9 mouse cellular contexts compared by ENCODE assay signal in genomic region chr8:94966578-94966977, GRCm38 (mm10). TPM values are rescaled to one million over a fixed set of nuclear protein-coding genes. Genes with fewer than 3 reads are reported as not detected.
A peak's percentile ranks its signal among the peaks of the same experiment; 100 is the strongest.
DNase-seq lines count a peak whose midpoint lies in the region; ATAC-seq and TF ChIP-seq lines count a peak whose summit lies in the region.
"Had no signal": no experiment of that assay in that cellular context is flagged by ENCODE, and none has a peak within 500 bp of the region (broad histone marks: within the 10 kb centered on the region; RNA-seq: fewer than 3 reads in every experiment).

No protein-coding gene starts in this region.

- in situ Hi-C loops in CH12.LX (cut with MboI; ENCODE audit: low pct_ligation_motif_present, low pct_unique_long_range_greater_than_20kb, low sequenced_read_pairs): no loop called here

- no peak overlapping the region for H3K4me2 ChIP-seq in heart, embryonic 12.5 days
- no peak overlapping the region; the same call in 1 of the 2 replicates for H3K4me2 ChIP-seq in CH12.LX (ENCODE audit: insufficient read depth, low read depth, poor library complexity, severe bottlenecking)
- H3K4me2 ChIP-seq: stomach, embryonic 15.5 days had no signal

- no peaks in the 10 kb centered on the region for H3K79me2 ChIP-seq in CH12.LX (replicated peaks; ENCODE audit: control insufficient read depth, extremely low read depth, insufficient read depth, poor library complexity, severe bottlenecking)

- no peaks in the 10 kb centered on the region for H3K9me3 ChIP-seq in heart, embryonic 12.5 days (replicated peaks)
- peaks cover 3% of the 10 kb centered on the region for H3K9me3 ChIP-seq in CH12.LX (replicated peaks; ENCODE audit: low read length)
- H3K9me3 ChIP-seq: stomach, embryonic 15.5 days had no signal

- peaks cover 13% of the 10 kb centered on the region for H3K4me1 ChIP-seq in heart, embryonic 12.5 days (replicated peaks)
- peaks cover 0 to 15% of the 10 kb centered on the region in 2 experiments; a peak in 1 of 4 replicates for H3K4me1 ChIP-seq in CH12.LX (ENCODE audit: control insufficient read depth in 1 of 2, insufficient read depth in 2 of 2)

- no peak overlapping the region for H3K4me3 ChIP-seq in heart, embryonic 12.5 days
- H3K4me3 ChIP-seq in CH12.LX (replicated peaks in 1 of 3; ENCODE audit: low read depth in 2 of 3, low read length in 2 of 3, poor library complexity in 1 of 3): no peak overlapping the region
- H3K4me3 ChIP-seq: stomach, embryonic 15.5 days had no signal

- no peak for ATAC-seq in heart, embryonic 12.5 days (ENCODE audit: insufficient number of reproducible peaks, low FRiP score)
- ATAC-seq in common myeloid progenitor, adult 5-6 weeks (replicated peaks; ENCODE audit: low read depth, poor library complexity, severe bottlenecking): peak; percentile 27; the same call in 1 of the 2 replicates
- 0 out of 2 replicates have a peak, but pooled peaks have one; percentile 65 for ATAC-seq in monocyte, adult 5-6 weeks (replicated peaks; ENCODE audit: insufficient number of reproducible peaks, low FRiP score, low TSS enrichment, poor library complexity, severe bottlenecking)

- TF ChIP-seq CTCF in CH12.LX (conservative IDR thresholded peaks at IDR 0.05 in 1 of 2, IDR thresholded peaks at IDR 0.05 in 1 of 2; ENCODE audit: low read depth in 2 of 2, low read length in 2 of 2): peak; percentile 79 to 81

- DNase-seq in heart, postnatal 4 days: peak; percentile 59
- DNase-seq in CH12.LX (ENCODE audit: extremely low read depth): peak; percentile 67
- peak; percentile 61 to 71 for DNase-seq in kidney, postnatal 25 days
- no peak for DNase-seq in Muller cell, postnatal 12 days (ENCODE audit: inconsistent ontology term)
- no peak for DNase-seq in heart, adult 11 months

- peak; percentile 16 for TF ChIP-seq RAD21 in CH12.LX (IDR thresholded peaks at IDR 0.05; ENCODE audit: low read depth, low read length)

- H3K9ac ChIP-seq in heart, embryonic 12.5 days: no peak overlapping the region
- no peak overlapping the region for H3K9ac ChIP-seq in CH12.LX (ENCODE audit: insufficient read depth, low read depth)
- H3K9ac ChIP-seq: stomach, embryonic 15.5 days had no signal

- no peaks in the 10 kb centered on the region for H3K36me3 ChIP-seq in heart, embryonic 12.5 days
- H3K36me3 ChIP-seq in CH12.LX (replicated peaks in 1 of 2; ENCODE audit: control insufficient read depth in 1 of 2, insufficient read depth in 1 of 2, low read length in 1 of 2): no peaks in the 10 kb centered on the region
- H3K36me3 ChIP-seq: stomach, embryonic 15.5 days had no signal

- no peaks in the 10 kb centered on the region for H3K27me3 ChIP-seq in heart, embryonic 12.5 days (replicated peaks)
- peaks cover 11% of the 10 kb centered on the region for H3K27me3 ChIP-seq in CH12.LX (replicated peaks)
- H3K27me3 ChIP-seq: stomach, embryonic 15.5 days had no signal

- no peak overlapping the region for H3K27ac ChIP-seq in heart, embryonic 12.5 days (ENCODE audit: poor library complexity, severe bottlenecking)
- no peak overlapping the region for H3K27ac ChIP-seq in CH12.LX (ENCODE audit: insufficient read depth, low read depth)
- H3K27ac ChIP-seq: stomach, embryonic 15.5 days had no signal

- no peak for TF ChIP-seq POLR2A in CH12.LX (IDR thresholded peaks at IDR 0.05; ENCODE audit: low read depth, low read length)

- dilution Hi-C loops in CH12.LX (cut with MboI; ENCODE audit: extremely low pct_ligation_motif_present, extremely low pct_unique_long_range_greater_than_20kb, low sequenced_read_pairs): no loop called here

- WGBS in heart, embryonic 12.5 days: 22% methylated on average over 7 of the region's 7 CpGs

- no peak for TF ChIP-seq EP300 in CH12.LX (IDR thresholded peaks at IDR 0.05; ENCODE audit: low read length)

TF ChIP-seq in CH12.LX, 34 proteins besides CTCF, POLR2A, EP300 and RAD21 (continues in another document):
- no peak for TF ChIP-seq BHLHE40 (IDR thresholded peaks at IDR 0.05; ENCODE audit: low read depth, low read length)
- no peak for TF ChIP-seq NRF1 (IDR thresholded peaks at IDR 0.05; ENCODE audit: low read depth, low read length)
- TF ChIP-seq MAZ (IDR thresholded peaks at IDR 0.05; ENCODE audit: low read depth, low read length): no peak
- TF ChIP-seq RCOR1 (conservative IDR thresholded peaks at IDR 0.05; ENCODE audit: low read depth, low read length): no peak
- TF ChIP-seq IRF4 (IDR thresholded peaks at IDR 0.05; ENCODE audit: low read depth, low read length): 0 out of 2 replicates have a peak, but pooled peaks have one; percentile 24
- no peak for TF ChIP-seq ETS1 (conservative IDR thresholded peaks at IDR 0.05; ENCODE audit: low read depth, low read length)
- no peak for TF ChIP-seq TCF12 (IDR thresholded peaks at IDR 0.05; ENCODE audit: low read depth, low read length)
- TF ChIP-seq GABPA (IDR thresholded peaks at IDR 0.05; ENCODE audit: insufficient replicate concordance, low read depth, low read length): no peak
- 0 out of 2 replicates have a peak, but pooled peaks have one; percentile 23 for TF ChIP-seq MAX (IDR thresholded peaks at IDR 0.05; ENCODE audit: low read length)
- TF ChIP-seq USF2 (conservative IDR thresholded peaks at IDR 0.05; ENCODE audit: low read depth, low read length): no peak
- no peak for TF ChIP-seq ZKSCAN1 (IDR thresholded peaks at IDR 0.05; ENCODE audit: borderline replicate concordance, low read depth, low read length)
- no peak for TF ChIP-seq E2F4 (IDR thresholded peaks at IDR 0.05; ENCODE audit: insufficient replicate concordance, low read depth, low read length)
- no peak for TF ChIP-seq USF1 (IDR thresholded peaks at IDR 0.05; ENCODE audit: low read depth, low read length)
- peak; percentile 26; the same call in 1 of the 2 replicates for TF ChIP-seq ELF1 (IDR thresholded peaks at IDR 0.05; ENCODE audit: low read depth, low read length)
- no peak for TF ChIP-seq MEF2A (IDR thresholded peaks at IDR 0.05; ENCODE audit: borderline replicate concordance, low read depth, low read length)
- TF ChIP-seq PAX5 (IDR thresholded peaks at IDR 0.05; ENCODE audit: low read length): no peak
- TF ChIP-seq NELFE (IDR thresholded peaks at IDR 0.05; ENCODE audit: low read depth, low read length): no peak
- no peak for TF ChIP-seq UBTF (IDR thresholded peaks at IDR 0.05; ENCODE audit: low read depth, low read length)
- TF ChIP-seq HCFC1 (IDR thresholded peaks at IDR 0.05; ENCODE audit: low read depth, low read length): peak; percentile 21; the same call in 1 of the 2 replicates
- no peak for TF ChIP-seq TBP (conservative IDR thresholded peaks at IDR 0.05; ENCODE audit: low read depth, low read length)
- TF ChIP-seq ZNF384 (IDR thresholded peaks at IDR 0.05; ENCODE audit: low read depth, low read length): no peak
- TF ChIP-seq CHD2 (IDR thresholded peaks at IDR 0.05; ENCODE audit: low read length): no peak
- TF ChIP-seq ZMIZ1 (IDR thresholded peaks at IDR 0.05; ENCODE audit: low read depth, low read length): no peak
- TF ChIP-seq SIN3A (IDR thresholded peaks at IDR 0.05; ENCODE audit: low read length): no peak
- TF ChIP-seq KAT2A (IDR thresholded peaks at IDR 0.05; ENCODE audit: insufficient replicate concordance, low read length): no peak
- TF ChIP-seq POLR2AphosphoS2 (IDR thresholded peaks at IDR 0.05; ENCODE audit: low read depth, low read length): no peak
- TF ChIP-seq MAFK (IDR thresholded peaks at IDR 0.05; ENCODE audit: insufficient replicate concordance, low read length): no peak
- TF ChIP-seq JUND (conservative IDR thresholded peaks at IDR 0.05; ENCODE audit: low read depth, low read length): 0 out of 2 replicates have a peak, but pooled peaks have one; percentile 13
- peak; percentile 17; the same call in 1 of the 2 replicates for TF ChIP-seq SMC3 (IDR thresholded peaks at IDR 0.05; ENCODE audit: low read depth, low read length)
- TF ChIP-seq MYC (IDR thresholded peaks at IDR 0.05; ENCODE audit: low read depth, low read length): no peak
- no peak for TF ChIP-seq JUN (IDR thresholded peaks at IDR 0.05; ENCODE audit: insufficient read depth, low read depth, low read length)
- no peak for TF ChIP-seq ZC3H11A (IDR thresholded peaks at IDR 0.05; ENCODE audit: low read depth, low read length)

RNA-seq across cellular contexts. Expression of gene Adgrg1, which starts 8.0 kb away (rescaled TPM):
- 10 to 100 TPM; 22.7 to 25.6 TPM for total RNA-seq in heart, postnatal 4 days (2021)
- polyA plus RNA-seq in heart, embryonic 12.5 days (2016; fragmentation: Nextera tagmentation; extraction: Ambion mirVana): 4.9 and 6.0 TPM in 2 replicates
- 0.34 and 0.42 TPM in 2 replicates for total RNA-seq in CH12.LX (2012; rRNA removed)
- 1.1 and 1.2 TPM in 2 replicates for total RNA-seq in CH12.LX (2014; rRNA removed)
- polyA plus RNA-seq in CH12.LX (2012; ENCODE audit: insufficient read length, low read depth): 2.0 and 2.5 TPM in 2 replicates
- 293 and 407 TPM in 2 replicates for total RNA-seq in common myeloid progenitor, adult 5-6 weeks (2017)
- total RNA-seq in monocyte, adult 5-6 weeks (2017): 2.2 to 16.6 TPM (median 4.6 TPM) in 3 replicates

RNA-seq across cellular contexts. Expression of gene Adgrg5, which starts 43.1 kb away (rescaled TPM):
- under 1 TPM; 0.12 to 0.50 TPM for total RNA-seq in heart, postnatal 4 days (2021)
- 0.09 TPM in 1 of 2 replicates, not detected in the other for polyA plus RNA-seq in heart, embryonic 12.5 days (2016; fragmentation: Nextera tagmentation; extraction: Ambion mirVana)
- total RNA-seq in CH12.LX (2012; rRNA removed) (0.81 and 1.0 TPM in 2 replicates), CH12.LX (2014; rRNA removed) (5.2 and 6.9 TPM in 2 replicates)
- 9.2 and 10.0 TPM in 2 replicates for polyA plus RNA-seq in CH12.LX (2012; ENCODE audit: insufficient read length, low read depth)
- total RNA-seq in common myeloid progenitor, adult 5-6 weeks (2017): 0.05 TPM in 1 of 2 replicates, not detected in the other
- total RNA-seq in monocyte, adult 5-6 weeks (2017): 0.86 to 2.6 TPM (median 1.9 TPM) in 3 replicates

RNA-seq across cellular contexts. Expression of gene Ccdc102a, which starts 48.7 kb away (rescaled TPM):
- total RNA-seq in heart, postnatal 4 days (2021): 10 to 100 TPM; 18.1 to 19.4 TPM
- 26.2 and 28.2 TPM in 2 replicates for polyA plus RNA-seq in heart, embryonic 12.5 days (2016; fragmentation: Nextera tagmentation; extraction: Ambion mirVana)
- total RNA-seq in CH12.LX (2012; rRNA removed) (5.8 and 5.9 TPM in 2 replicates), CH12.LX (2014; rRNA removed) (2.1 and 2.5 TPM in 2 replicates)
- 2.8 and 4.5 TPM in 2 replicates for polyA plus RNA-seq in CH12.LX (2012; ENCODE audit: insufficient read length, low read depth)
- total RNA-seq in common myeloid progenitor, adult 5-6 weeks (2017): 0.58 and 2.2 TPM in 2 replicates
- 1.1 to 11.3 TPM (median 1.8 TPM) in 3 replicates for total RNA-seq in monocyte, adult 5-6 weeks (2017)

RNA-seq across cellular contexts. Expression of gene Adgrg3, which starts 50.9 kb away (rescaled TPM):
- 1 to 10 TPM; 3.3 to 3.8 TPM for total RNA-seq in heart, postnatal 4 days (2021)
- polyA plus RNA-seq in heart, embryonic 12.5 days (2016; fragmentation: Nextera tagmentation; extraction: Ambion mirVana): 2.7 and 3.1 TPM in 2 replicates
- total RNA-seq in CH12.LX (2012; rRNA removed): not detected in 2 replicates
- total RNA-seq in CH12.LX (2014; rRNA removed): not detected in 2 replicates
- not detected in 2 replicates for polyA plus RNA-seq in CH12.LX (2012; ENCODE audit: insufficient read length, low read depth)
- total RNA-seq in common myeloid progenitor, adult 5-6 weeks (2017): 144 and 156 TPM in 2 replicates
- 2.9 to 15.5 TPM (median 10.1 TPM) in 3 replicates for total RNA-seq in monocyte, adult 5-6 weeks (2017)

Comparison
In these comparisons a context has a peak if more than half of its experiments do, and no peak if none do; other contexts are left out.
1. DNase-seq: peak in heart, postnatal 4 days (single experiment), CH12.LX (single experiment) and kidney, postnatal 25 days (2 of 2); none in Muller cell, postnatal 12 days (single experiment) and heart, adult 11 months (single experiment).
2. RNA of gene Adgrg1, which starts 8.0 kb away (total RNA-seq): 293 to 407 TPM in common myeloid progenitor, adult 5-6 weeks; 22.7 to 25.6 TPM in heart, postnatal 4 days, 2.2 to 16.6 TPM in monocyte, adult 5-6 weeks and 0.34 to 1.2 TPM in CH12.LX; every median in the first group is over 10 times any median in the second.